Mouse (Mus musculus) bone marrow macrophage, adult 2 months (primary cell): ENCODE data around the gene Olfr681.

Source experiments
- CTCF ChIP-seq: IDR thresholded peaks from 2 replicates; pipeline ENCODE4 v1.5.1; 2012; ENCODE audit warnings: low read depth, mild to moderate bottlenecking, low read length, moderate library complexity
- POLR2A ChIP-seq: IDR thresholded peaks from 2 replicates; pipeline ENCODE4 v1.6.1; 2012; ENCODE audit warnings: mild to moderate bottlenecking, low read depth, low read length, borderline replicate concordance

DNA sequence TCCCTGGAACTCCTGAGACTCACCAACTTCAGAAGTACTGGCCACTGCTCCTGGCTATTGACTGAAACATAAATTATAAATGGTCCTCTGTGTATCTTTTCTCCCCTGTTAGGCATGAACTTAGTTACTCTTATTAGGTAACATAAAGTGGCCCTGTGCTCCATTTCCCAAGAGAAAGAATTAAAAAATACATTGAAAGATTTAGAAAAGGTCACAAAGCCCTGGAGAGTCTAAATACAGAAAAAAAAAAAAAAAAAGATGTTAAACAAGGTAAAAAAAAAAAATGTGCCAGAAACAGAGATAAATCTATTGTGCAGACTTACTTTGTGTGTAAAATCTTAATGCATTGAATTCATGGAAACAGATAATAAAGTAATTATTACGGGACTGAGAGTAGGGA, 46.9 kb downstream of the Olfr681 start, which contains the start of gene Olfr684:
- no peak for TF ChIP-seq POLR2A
- TF ChIP-seq CTCF, result no peak
